ENCODE assay signal across 21 mouse cellular contexts in the genomic region with DNA sequence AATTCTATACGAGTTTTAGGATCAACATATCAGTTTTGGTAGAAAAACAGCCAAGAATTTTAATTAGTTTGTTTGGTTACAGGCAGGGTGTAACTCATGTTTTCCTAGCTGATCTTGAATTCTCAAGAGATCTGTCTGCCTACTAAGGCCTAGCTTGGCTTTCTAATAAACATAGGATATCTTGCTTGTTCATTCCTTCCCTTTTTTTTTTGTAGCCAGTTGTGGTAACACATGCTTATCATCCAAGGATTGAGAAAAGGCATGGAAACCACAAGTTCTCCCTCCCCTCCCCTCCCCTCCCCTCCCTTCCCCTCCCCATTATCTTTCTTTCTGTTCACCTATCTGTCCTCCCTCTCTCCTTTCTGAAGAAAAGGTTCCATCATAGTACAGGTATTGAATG.
"Had no signal": no experiment of that assay in that cellular context is flagged by ENCODE, and none has a peak within 500 bp of the region (broad histone marks: within the 10 kb centered on the region; RNA-seq: fewer than 3 reads in every experiment).

No protein-coding gene starts in this region.

- H3K27me3 ChIP-seq: limb, embryonic 13.5 days; lung, embryonic 15.5 days; neural tube, embryonic 12.5 days; neural tube, embryonic 15.5 days; stomach, embryonic 15.5 days had no signal

- H3K27ac ChIP-seq: layer of hippocampus, adult 2 months; limb, embryonic 10.5 days; limb, embryonic 13.5 days; lung, embryonic 15.5 days; neural tube, embryonic 12.5 days; neural tube, embryonic 15.5 days; stomach, embryonic 15.5 days had no signal

- H3K4me2 ChIP-seq: limb, embryonic 13.5 days; lung, embryonic 15.5 days; midbrain, embryonic 11.5 days; neural tube, embryonic 12.5 days; neural tube, embryonic 15.5 days; stomach, embryonic 15.5 days had no signal

- H3K4me1 ChIP-seq: limb, embryonic 10.5 days; limb, embryonic 13.5 days; lung, embryonic 15.5 days; neural tube, embryonic 12.5 days; neural tube, embryonic 15.5 days; stomach, embryonic 15.5 days had no signal

- H3K9ac ChIP-seq: limb, embryonic 13.5 days; lung, embryonic 15.5 days; neural tube, embryonic 12.5 days; neural tube, embryonic 15.5 days; stomach, embryonic 15.5 days had no signal

- H3K9me3 ChIP-seq: limb, embryonic 10.5 days; limb, embryonic 13.5 days; lung, embryonic 15.5 days; neural tube, embryonic 12.5 days; neural tube, embryonic 15.5 days; stomach, embryonic 15.5 days had no signal

- DNase-seq: kidney, adult 18-20 months; kidney, adult 9 months; kidney, postnatal 14 days; layer of hippocampus, adult 9-11 months; lung, adult 18-20 months; lung, postnatal 10 days; lung, postnatal 36 days; midbrain, embryonic 14.5 days; retina, postnatal 1 day; right cerebral cortex, postnatal 25 days; spleen, adult 18-20 months; thymus, adult 18-20 months; thymus, postnatal 36 days had no signal

- H3K4me3 ChIP-seq: layer of hippocampus, adult 2 months; limb, embryonic 10.5 days; limb, embryonic 13.5 days; lung, embryonic 15.5 days; neural tube, embryonic 12.5 days; neural tube, embryonic 15.5 days; stomach, embryonic 15.5 days had no signal
